Mouse (Mus musculus): ENCODE data around the gene H2afx.
"Not testable (repeated sequence)": the region's sequence is repeated elsewhere in the genome, so short reads cannot be mapped to it uniquely, and the experiment has no call there.

H2afx gene

DNA sequence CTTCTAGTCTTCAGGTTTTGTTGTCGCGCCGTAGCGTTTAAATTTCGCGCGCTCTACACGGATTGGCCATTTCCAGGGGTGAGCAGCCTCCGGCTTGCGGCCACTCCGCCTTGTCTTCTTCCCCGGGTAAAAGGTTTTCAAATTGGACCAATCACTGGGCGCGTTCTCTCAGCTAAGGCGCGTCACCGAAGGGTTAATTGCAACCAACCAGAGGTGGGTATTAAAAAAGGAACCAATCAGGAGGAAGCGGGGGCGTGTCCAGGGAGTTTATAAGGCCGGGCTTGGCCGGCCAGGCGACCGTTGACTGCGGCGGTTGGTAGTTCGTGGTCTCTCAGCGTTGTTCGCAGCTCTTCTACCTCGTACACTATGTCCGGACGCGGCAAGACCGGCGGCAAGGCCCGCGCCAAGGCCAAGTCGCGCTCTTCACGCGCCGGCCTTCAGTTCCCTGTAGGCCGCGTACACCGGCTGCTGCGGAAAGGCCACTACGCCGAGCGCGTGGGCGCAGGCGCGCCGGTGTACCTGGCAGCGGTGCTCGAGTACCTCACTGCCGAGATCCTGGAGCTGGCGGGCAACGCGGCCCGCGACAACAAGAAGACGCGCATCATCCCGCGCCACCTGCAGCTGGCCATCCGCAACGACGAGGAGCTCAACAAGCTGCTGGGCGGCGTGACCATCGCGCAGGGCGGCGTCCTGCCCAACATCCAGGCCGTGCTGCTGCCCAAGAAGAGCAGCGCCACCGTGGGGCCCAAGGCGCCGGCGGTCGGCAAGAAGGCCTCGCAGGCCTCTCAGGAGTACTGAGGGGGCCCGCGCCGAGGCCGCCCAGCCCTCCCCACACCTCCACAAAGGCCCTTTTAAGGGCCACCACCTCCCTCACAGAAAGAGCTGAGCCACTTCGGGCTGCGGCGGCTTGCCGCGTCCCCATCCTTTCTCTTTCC lies at the start of gene H2afx:
H2afx (plus strand) TSS at position 299 of the 935 bp plus-strand sequence.
- DNase-seq (ENCODE audit: low spot score) = peak; percentile 99

- no peak for DNase-seq (ENCODE audit: low spot score)
Observed at GRCm38 (mm10) chr9:44286256-44286850, 48.1 kb upstream of the H2afx start.

DNA sequence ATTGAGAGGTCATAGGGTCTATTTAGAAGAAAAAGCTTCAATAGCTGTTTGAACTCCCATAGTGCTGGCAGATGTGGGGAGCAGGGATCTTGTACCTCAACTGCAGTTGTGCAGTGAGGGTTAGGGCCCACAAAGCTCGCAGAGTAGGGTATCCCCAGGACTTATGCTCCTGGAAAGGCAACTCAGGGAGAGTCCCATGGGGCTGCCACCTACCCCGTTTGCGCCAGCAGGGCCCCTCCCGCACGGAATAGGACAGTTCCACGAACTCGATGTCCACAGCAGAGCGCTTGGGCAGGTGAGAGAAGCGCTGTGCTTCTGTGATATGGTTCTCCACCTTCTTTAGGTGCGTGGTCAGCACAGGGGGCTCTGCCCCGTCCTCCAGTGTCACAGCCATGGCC lies 47.5 kb upstream of the H2afx start:
- no peak for DNase-seq (ENCODE audit: low spot score)

DNA sequence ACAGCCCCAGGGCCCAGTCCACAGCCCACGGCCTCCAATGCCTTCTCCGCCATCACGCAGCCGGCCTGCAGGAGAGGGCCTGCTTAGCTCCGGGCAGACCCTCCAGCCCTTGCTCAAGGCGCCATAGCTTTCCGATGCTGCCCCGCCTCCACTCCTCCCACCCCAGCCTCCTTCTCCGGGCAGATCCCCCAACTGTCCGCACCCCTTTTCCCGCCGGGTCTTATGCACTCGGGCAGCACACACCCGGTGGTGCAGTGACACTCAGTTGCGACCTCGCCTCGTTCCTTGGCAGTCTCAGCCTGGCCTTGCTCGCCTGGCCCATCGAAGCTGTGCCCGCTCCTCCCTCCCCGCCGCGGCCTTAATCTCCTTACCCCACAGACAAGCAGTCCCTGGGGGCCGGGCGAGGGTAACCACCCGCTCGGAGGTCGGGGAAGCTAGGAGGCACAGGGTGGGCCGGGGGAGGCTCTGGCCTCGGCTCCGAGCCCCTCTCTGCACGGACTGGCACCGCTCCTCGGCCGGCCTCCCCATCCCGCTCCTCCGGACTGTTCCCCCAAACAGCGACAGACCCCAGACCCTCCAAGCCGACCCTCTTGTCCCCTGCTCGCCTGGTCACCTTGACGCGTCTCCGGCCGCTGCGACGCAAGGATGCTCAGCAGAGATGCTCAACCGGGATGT lies 47.0 kb upstream of the H2afx start:
- DNase-seq (ENCODE audit: low spot score) = no peak

- DNase-seq (ENCODE audit: low spot score) = no peak
Observed at GRCm38 (mm10) chr9:44288076-44288958, 46.2 kb upstream of the H2afx start, which contains the start of gene Abcg4. Abcg4 (minus strand) TSS chr9:44288615.

- no peak for DNase-seq (ENCODE audit: low spot score)
Observed at GRCm38 (mm10) chr9:44288959-44289291, 45.6 kb upstream of the H2afx start.

GRCm38 (mm10) chr9:44292490-44292889 lies 42.0 kb upstream of the H2afx start:
- DNase-seq (ENCODE audit: low spot score) = no peak

DNA sequence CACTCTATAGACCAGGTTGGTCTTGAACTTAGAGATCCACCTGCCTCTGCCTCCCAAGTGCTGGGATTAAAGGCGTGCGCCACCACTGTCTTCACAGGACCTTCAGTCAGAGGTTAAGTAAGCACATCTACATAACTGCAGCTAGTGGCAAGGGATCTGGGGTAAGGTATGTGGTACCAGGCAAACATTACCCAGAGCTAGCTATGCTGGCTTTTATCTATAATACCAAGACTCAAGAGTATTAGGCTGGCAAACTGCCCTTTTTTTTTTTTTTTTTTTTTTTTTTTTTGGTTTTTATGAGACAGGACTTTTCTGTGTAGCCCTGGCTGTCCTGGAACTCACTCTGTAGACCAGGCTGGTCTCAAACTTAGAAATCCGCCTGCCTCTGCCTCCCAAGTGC lies 34.5 kb upstream of the H2afx start:
- not testable (repeated sequence) for DNase-seq (ENCODE audit: low spot score)

GRCm38 (mm10) chr9:44305466-44306079 lies 28.9 kb upstream of the H2afx start, which contains the start of gene Hinfp:
Hinfp (minus strand) TSS chr9:44305671.
- peak; percentile 94 for DNase-seq (ENCODE audit: low spot score)

DNA sequence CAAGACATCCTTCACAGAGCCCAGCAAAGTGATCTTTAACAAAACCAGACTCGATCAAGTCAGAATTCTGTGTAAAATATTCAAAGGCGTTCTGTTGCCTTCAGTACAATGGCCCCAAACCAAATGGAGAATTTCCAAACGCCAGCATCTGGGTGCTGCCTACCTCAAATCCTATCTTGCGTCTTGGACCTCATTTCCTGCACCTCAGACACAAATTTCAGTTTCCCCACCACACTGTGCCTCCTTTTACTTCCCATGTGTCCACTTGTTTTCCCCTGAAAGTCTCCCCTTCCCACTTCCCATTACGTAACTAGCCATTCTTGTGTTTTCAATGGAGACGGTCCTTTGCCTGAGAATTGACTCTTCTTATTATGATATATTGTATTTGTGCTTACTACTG lies 28.0 kb upstream of the H2afx start:
- DNase-seq (ENCODE audit: low spot score) = no peak

- DNase-seq (ENCODE audit: low spot score) = no peak
Observed at GRCm38 (mm10) chr9:44307248-44307647, 27.2 kb upstream of the H2afx start.

DNA sequence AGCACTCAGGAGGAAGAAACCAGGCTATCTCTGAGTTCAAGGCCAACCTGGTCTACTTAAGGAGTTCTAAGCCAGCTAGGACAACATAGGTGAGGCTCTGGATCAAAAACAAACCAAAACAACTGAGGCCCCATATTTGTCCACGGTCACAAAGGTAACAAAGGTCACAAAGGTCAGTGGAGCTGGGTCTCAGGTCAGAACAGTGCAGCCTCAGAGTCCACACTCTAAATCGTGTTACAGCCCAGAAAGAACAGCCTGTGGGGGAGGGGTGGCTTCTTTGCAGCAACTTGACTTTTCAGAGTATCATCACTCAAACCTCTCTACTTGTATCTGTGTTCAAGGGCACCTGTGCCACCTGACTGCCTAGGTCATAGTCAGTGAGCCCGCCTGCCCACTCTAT lies 24.7 kb upstream of the H2afx start:
- no peak for DNase-seq (ENCODE audit: low spot score)

DNA sequence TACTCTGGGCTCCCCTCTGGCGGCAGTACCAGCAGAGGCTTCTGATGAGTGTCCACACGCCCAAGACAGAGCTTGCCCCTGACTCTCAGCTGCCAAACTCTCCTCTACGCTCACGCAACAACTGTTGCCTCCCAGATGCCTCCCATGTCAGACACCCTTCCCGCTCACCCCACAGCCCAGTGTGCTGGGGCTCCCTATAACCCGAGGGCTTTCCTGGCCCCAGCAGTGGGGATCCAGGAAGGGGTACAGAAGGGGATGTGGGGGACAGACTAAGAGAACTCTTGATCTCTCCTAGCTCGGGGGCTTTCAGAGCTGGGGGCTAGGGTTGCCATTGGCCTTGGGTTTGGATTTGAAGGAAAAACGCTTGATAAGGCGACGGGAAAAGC lies 23.8 kb upstream of the H2afx start:
- no peak for DNase-seq (ENCODE audit: low spot score)

DNA sequence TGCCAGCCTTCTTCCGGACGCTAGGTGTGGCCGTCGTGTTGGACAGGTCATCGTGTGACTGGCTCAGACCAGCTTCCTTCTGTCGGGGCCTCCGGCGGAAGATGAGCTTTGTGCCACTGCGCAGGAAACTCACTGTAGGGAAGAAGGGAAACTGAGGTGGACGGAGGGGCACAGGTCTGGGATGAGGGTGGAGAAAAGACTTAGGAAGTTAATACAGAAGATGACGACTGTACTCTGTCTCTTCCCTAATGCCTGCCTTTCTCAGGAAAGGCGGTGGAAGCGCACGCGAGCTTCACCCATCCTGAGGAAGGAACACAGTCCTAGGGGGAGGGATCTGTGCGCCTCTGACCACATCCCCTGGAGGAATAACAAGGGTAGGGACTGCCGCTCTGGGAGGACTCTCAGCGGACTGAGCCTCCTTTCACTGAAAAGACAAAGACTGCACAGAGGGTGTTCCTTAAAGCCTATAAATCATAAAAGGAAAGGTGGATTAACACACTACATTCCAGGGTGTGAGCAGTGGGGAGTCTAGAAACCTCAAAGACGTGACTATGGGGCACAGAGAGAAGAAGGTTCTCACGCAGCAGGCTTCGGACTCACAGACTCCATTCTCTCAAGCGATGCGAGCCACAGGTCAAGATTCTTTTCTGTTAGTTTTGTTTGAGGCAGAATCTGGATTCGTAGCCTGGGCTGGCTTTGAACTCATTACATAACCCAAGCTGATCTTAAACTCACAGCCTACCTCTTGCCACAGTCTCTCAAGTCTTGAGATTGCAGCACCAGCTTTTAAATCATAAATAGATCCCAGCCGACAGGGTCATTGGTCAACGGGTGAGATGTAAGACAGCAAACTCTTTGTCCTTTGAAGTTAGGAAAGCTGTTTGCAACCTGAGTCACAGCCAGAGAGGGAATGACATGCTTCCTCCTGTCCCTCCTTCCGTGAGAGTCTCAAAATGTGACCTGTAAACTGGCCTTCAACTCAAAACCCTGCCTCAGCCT lies 23.1 kb upstream of the H2afx start:
- no peak for DNase-seq (ENCODE audit: low spot score)

DNA sequence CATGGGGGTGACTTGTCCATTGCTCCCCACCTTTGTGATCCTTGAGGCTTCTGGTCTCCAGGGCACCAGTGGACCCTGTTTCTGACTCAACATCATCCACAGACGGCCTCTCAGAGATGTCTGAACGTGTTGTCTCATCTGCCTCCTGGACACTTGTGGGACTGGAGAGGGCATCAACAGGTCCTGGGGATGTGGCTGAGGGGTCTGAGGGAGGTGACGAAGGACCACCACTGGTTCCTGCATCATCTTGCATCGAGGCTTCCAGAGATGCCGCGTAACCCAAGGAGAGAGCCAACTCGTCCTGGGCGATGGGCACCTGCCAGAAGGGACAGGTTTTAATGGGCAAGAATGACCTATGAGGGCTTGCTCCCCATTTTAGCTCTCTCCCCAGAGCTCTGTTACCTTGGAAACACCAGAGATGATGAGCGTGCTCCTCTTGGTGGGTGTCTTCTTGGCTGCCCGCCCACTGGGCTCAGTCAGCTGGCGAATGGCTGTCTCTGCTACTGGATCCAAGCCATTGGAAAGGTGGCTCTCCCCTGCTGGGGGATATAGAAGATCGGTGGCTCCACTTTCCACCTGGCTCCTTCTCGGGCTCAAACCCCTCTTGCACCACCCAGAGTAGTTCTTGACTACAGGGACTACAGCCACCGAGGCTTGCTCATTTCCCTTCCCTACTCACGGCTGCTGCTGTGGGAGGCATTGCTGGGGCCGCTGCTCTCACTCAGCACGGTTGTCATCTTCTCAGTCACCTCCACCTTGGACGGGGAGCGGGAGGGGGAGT lies 20.8 kb upstream of the H2afx start:
- DNase-seq (ENCODE audit: low spot score) = peak; percentile 43

GRCm38 (mm10) chr9:44314257-44314547 lies 20.3 kb upstream of the H2afx start:
- DNase-seq (ENCODE audit: low spot score) = no peak

- DNase-seq (ENCODE audit: low spot score) = no peak
Observed at GRCm38 (mm10) chr9:44314910-44315309, 19.6 kb upstream of the H2afx start.

GRCm38 (mm10) chr9:44317452-44317851 lies 17.0 kb upstream of the H2afx start:
- no peak for DNase-seq (ENCODE audit: low spot score)

DNA sequence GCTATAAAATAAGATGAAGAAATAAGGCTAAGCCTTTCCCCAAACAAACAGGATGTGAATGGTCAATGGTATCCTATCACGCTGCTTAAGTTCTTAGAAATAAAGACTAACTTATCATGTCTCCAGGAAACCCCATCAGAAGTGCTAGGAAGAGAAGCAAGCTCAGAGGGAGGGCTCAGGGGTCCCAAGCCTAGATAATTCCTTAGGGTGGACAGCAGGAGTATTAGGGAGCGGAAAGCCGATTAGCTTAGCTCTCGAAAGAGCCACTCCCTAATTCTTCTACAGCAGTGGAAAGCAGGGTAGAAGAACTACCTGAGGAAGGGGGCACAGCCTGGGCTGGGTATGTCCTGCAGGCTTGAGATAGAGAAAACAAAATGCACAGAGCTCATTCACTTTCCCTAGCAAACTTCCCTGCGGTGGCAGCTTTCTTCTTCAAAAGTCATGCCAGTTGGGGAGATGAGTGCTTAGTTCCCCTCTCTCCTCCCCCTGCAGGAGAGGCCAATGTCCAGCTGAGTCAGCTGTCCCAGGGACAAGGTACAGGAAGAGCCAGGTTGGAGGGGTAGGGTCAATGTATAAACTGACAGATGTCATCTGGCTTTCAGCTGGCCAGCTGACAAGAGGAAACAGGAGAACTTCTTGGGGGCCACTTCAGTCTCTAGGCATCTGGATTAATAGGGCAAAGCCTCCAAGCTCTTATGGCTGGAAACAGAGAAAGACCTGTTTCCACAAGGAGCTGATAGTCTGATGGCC lies 16.2 kb upstream of the H2afx start:
- no peak for DNase-seq (ENCODE audit: low spot score)
